Mouse (Mus musculus) midbrain, embryonic 14.5 days (tissue): Measurements from ENCODE around the gene Igf1r. TPM values are rescaled to one million over a fixed set of nuclear protein-coding genes. Genes with fewer than 3 reads are reported as not detected.

Source experiments
- ATAC-seq: fragments of 200-750 bp; cut with Nextera tagmentation; 2 replicates; pipeline ENCODE4 v1.8.0; 2017; ENCODE audit warnings: moderate number of reproducible peaks, moderate library complexity; ENCODE audit not compliant: low FRiP score, low TSS enrichment
- DNase-seq: peaks from one replicate; pipeline ENCODE4 v3.0.0-alpha.2; 2015
- H3K27ac ChIP-seq: fragments of 300-500 bp; sonication (generic); replicated peaks from 2 replicates; pipeline ENCODE4 v1.5.1; 2014; ENCODE audit warnings: mild to moderate bottlenecking, low read depth, low read length, moderate library complexity
- H3K27me3 ChIP-seq: fragments of 300-500 bp; sonication (generic); 2 replicates; pipeline ENCODE4 v1.6.1; 2014; ENCODE audit warnings: low read length, control low read depth, mixed read lengths; ENCODE audit not compliant: control insufficient read depth, insufficient read depth
- H3K36me3 ChIP-seq: fragments of 300-500 bp; sonication (generic); 2 replicates; pipeline ENCODE4 v1.6.1; 2014; ENCODE audit warnings: low read length, control low read depth; ENCODE audit not compliant: control insufficient read depth, insufficient read depth
- H3K4me1 ChIP-seq: fragments of 300-500 bp; sonication (generic); 2 replicates; pipeline ENCODE4 v1.6.1; 2014; ENCODE audit warnings: mild to moderate bottlenecking, antibody characterized with exemption, low read length, control low read depth; ENCODE audit not compliant: control insufficient read depth, insufficient read depth
- H3K4me2 ChIP-seq: fragments of 300-500 bp; sonication (generic); 2 replicates; pipeline ENCODE4 v1.6.1; 2014; ENCODE audit warnings: mild to moderate bottlenecking, low read length, moderate library complexity
- H3K4me3 ChIP-seq: fragments of 300-500 bp; sonication (generic); replicated peaks from 2 replicates; pipeline ENCODE4 v1.5.1; 2014; ENCODE audit warnings: low read depth, low read length
- H3K9ac ChIP-seq: fragments of 300-500 bp; sonication (generic); replicated peaks from 2 replicates; pipeline ENCODE4 v1.6.1; 2014; ENCODE audit warnings: mild to moderate bottlenecking, low read length, moderate library complexity
- H3K9me3 ChIP-seq: fragments of 300-500 bp; sonication (generic); 2 replicates; pipeline ENCODE4 v1.6.1; 2016; ENCODE audit warnings: low read length, control low read depth, mixed read lengths; ENCODE audit not compliant: control insufficient read depth
- WGBS: fragments of 180-500 bp; shearing (Covaris S2); extraction: QIAGEN DNeasy Blood & Tissue Kit; methylation state at CpG from one replicate; pipeline ENCODE4 v1.1.7; 2014; 5-methylcytosine and 5-hydroxymethylcytosine counted together
- polyA plus RNA-seq: library from polyadenylated mRNA; unstranded; fragments of >200 nt; fragmentation: Nextera tagmentation; extraction: Ambion mirVana; gene quantifications from 2 replicates; pipeline ENCODE4 v1.2.1, GENCODE M21; 2014

Gene Igf1r
- polyA plus RNA-seq, 1 experiment from 2014 or later = 25.8 TPM

DNA sequence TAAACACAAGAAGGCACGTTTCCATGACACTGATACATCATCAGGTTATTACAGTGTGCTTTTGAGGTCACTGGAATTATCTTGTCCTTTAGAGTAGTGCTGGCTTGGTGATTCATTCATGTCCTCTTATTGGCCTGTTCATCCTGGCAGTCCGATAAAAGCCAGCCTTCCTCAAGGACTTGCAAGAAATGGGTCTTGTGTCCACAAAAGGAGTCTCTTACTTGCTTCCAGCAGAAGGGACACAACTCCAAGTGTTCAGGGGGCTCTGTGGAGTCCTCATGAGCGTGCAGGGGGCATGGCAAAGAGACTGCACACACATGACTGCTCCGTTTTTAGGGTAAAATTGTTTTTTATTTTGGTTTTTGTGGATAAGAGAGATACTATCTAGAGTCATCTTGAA, 83.9 kb downstream of the Igf1r start:
- Histone ChIP-seq H3K36me3 (no peaks in the 10 kb centered on the region), H3K4me3 (no peak overlapping the region), H3K4me2 (no peak overlapping the region), H3K4me1 (no peaks in the 10 kb centered on the region), H3K27me3 (no peaks in the 10 kb centered on the region), H3K9ac (no peak overlapping the region), H3K27ac (no peak overlapping the region), H3K9me3 (no peaks in the 10 kb centered on the region)
- WGBS = 94% methylated on average over 4 of the region's 4 CpGs
- ATAC-seq = no peak
- DNase-seq = no peak

DNA sequence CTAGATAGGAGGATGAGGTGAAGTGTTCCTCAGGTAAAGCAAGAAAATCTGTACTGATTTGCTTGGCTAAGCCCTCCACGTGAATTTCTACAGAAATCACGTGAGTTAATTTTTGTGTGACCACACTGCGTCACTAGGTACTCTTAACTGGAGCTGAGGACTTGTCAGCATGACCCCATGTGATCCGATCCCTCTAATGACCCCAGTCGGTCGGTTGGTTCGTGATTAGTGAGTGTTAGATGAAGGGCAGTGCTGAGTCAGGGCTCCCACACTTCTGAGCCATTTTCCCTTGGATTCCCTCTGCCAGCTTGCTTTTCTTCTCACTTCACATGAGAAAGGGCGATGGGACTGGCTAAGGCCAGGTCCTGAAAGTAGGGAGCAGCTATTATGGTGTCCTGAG, 86.2 kb downstream of the Igf1r start:
- 78% methylated on average over 8 of the region's 8 CpGs for WGBS
- no peak overlapping the region for H3K27ac ChIP-seq
- no peak for ATAC-seq
- no peak overlapping the region for H3K4me2 ChIP-seq
- no peaks in the 10 kb centered on the region for H3K36me3 ChIP-seq
- no peak for DNase-seq
- no peak overlapping the region for H3K4me3 ChIP-seq
- H3K4me1 ChIP-seq = no peaks in the 10 kb centered on the region
- H3K9ac ChIP-seq = no peak overlapping the region
- H3K9me3 ChIP-seq = no peaks in the 10 kb centered on the region
- H3K27me3 ChIP-seq = no peaks in the 10 kb centered on the region

DNA sequence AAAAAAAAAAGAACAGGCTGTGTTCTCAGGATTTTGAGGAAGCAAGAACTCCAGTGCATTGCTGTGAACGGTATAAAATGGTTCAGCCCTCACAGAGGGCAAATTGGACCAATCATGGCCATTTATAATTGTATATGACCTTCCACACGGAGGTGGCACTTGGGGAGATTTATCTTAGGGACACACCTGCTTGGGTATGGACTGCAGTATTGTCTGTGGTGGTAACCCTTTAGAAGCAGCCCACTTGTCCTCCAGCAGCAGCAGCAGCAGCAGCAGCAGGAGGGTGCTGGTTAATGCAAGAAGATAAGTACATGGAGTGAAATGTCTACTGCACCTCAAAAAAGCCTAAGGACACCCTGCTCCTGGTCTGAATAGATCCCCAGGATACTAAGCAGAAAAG, 86.9 kb downstream of the Igf1r start:
- Histone ChIP-seq H3K4me3 (no peak overlapping the region), H3K9me3 (no peaks in the 10 kb centered on the region), H3K9ac (no peak overlapping the region), H3K4me2 (no peak overlapping the region), H3K36me3 (no peaks in the 10 kb centered on the region), H3K4me1 (no peaks in the 10 kb centered on the region), H3K27me3 (no peaks in the 10 kb centered on the region), H3K27ac (no peak overlapping the region)
- no peak for ATAC-seq
- WGBS = 80% methylated on average over 2 of the region's 2 CpGs
- no peak for DNase-seq

DNA sequence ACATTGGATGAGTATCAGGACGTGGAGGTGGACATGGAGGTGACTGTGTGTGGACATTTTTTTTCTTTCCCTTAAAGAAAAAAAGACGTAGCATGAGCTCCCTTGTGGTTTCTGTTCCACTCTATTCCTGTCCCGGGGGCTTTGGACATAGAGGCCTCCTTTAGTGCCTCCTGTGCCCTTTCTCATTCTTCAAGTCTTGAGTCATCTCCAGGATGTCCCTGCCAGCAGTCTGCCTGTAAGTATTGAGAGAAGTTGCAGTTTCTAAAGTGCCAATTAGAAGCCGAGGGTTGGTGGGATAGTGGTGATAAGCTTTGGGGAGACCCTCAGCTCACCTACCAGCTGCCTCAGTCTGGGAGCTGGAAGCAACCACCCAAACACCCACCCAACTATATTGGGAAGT, 92.0 kb downstream of the Igf1r start:
- H3K9ac ChIP-seq = no peak overlapping the region
- no peak overlapping the region for H3K4me3 ChIP-seq
- H3K36me3 ChIP-seq = no peaks in the 10 kb centered on the region
- no peak overlapping the region for H3K27ac ChIP-seq
- H3K4me2 ChIP-seq = no peak overlapping the region
- H3K27me3 ChIP-seq = no peaks in the 10 kb centered on the region
- ATAC-seq (no peak), DNase-seq (no peak)
- H3K4me1 ChIP-seq = peaks cover 8% of the 10 kb centered on the region; the same call in 1 of the 2 replicates
- WGBS = 87% methylated on average over 4 of the region's 4 CpGs
- H3K9me3 ChIP-seq = no peaks in the 10 kb centered on the region

DNA sequence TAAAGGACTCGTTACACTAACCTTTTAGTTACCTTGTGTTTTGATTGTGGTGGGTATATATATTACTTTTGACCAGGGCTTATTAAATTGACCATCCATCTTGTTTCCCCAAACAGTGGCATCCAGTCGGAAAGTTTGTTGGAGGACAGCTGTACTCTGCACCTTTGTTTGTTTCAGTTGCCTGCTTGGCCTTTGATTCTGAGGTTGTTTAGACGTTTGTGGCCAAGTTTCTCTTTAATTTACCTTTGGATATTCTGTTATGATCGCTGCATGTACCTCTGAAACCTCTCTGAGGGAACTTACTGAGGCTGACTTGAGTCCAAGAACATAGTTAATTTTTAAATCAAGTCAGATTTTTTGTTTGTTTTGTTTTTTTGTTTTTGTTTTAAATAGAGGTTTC, 94.5 kb downstream of the Igf1r start:
- H3K9me3 ChIP-seq = no peaks in the 10 kb centered on the region
- ATAC-seq = no peak
- no peak overlapping the region for H3K4me3 ChIP-seq
- no peak overlapping the region for H3K27ac ChIP-seq
- H3K4me2 ChIP-seq = no peak overlapping the region
- no peak for DNase-seq
- H3K4me1 ChIP-seq = peaks cover 9% of the 10 kb centered on the region; the same call in 1 of the 2 replicates
- H3K9ac ChIP-seq = no peak overlapping the region
- H3K36me3 ChIP-seq = no peaks in the 10 kb centered on the region
- no peaks in the 10 kb centered on the region for H3K27me3 ChIP-seq
- WGBS = 88% methylated on average over 4 of the region's 4 CpGs

DNA sequence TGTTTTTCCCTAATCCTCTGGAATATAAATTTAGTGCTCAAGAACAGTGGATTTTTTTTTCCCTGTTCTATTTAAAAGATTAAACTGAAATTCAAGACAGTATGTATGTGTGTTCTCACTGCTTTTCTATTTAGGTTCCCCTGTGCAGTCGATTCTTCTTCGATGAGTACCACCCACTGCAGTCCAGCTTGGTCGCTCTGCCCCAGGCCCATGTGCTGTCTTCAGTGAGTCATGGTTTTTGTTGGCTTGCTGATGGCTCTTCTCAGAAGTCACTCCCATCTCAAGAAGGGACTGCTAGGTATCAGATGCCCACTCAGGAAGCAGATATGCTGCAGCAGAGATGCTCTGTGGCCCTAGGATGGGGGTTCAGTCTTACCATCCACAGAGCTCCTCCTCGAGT, 95.9 kb downstream of the Igf1r start:
- 91% methylated on average over 4 of the region's 4 CpGs for WGBS
- ATAC-seq = no peak
- Histone ChIP-seq H3K27me3 (no peaks in the 10 kb centered on the region), H3K27ac (no peak overlapping the region), H3K4me2 (no peak overlapping the region), H3K9ac (no peak overlapping the region), H3K9me3 (no peaks in the 10 kb centered on the region), H3K4me1 (peaks cover 9% of the 10 kb centered on the region; the same call in 1 of the 2 replicates), H3K36me3 (no peaks in the 10 kb centered on the region), H3K4me3 (no peak overlapping the region)
- no peak for DNase-seq

DNA sequence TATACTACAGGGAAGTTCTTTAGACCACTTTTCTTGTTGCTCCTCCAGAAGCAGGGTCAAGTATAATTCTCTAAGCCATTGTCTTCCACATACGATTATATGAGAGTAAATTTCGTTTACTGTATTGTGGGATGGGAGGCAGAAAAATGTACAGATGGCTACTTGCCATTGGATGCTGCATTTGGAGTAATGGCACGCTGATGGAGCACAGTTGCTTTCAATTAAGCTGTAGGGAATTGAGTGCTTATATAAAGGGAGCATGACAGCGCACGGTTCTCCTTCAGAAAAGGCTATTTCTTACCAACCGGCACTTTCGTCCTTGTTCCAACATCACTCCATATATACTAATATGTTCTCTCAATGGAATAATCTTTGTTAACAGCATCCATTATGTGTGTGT, 96.4 kb downstream of the Igf1r start:
- WGBS = 88% methylated on average over 7 of the region's 7 CpGs
- no peak for ATAC-seq
- Histone ChIP-seq H3K27ac (no peak overlapping the region), H3K4me2 (no peak overlapping the region), H3K9me3 (no peaks in the 10 kb centered on the region), H3K4me1 (peaks cover 10% of the 10 kb centered on the region; the same call in 1 of the 2 replicates), H3K27me3 (no peaks in the 10 kb centered on the region), H3K4me3 (no peak overlapping the region), H3K9ac (no peak overlapping the region), H3K36me3 (no peaks in the 10 kb centered on the region)
- no peak for DNase-seq

DNA sequence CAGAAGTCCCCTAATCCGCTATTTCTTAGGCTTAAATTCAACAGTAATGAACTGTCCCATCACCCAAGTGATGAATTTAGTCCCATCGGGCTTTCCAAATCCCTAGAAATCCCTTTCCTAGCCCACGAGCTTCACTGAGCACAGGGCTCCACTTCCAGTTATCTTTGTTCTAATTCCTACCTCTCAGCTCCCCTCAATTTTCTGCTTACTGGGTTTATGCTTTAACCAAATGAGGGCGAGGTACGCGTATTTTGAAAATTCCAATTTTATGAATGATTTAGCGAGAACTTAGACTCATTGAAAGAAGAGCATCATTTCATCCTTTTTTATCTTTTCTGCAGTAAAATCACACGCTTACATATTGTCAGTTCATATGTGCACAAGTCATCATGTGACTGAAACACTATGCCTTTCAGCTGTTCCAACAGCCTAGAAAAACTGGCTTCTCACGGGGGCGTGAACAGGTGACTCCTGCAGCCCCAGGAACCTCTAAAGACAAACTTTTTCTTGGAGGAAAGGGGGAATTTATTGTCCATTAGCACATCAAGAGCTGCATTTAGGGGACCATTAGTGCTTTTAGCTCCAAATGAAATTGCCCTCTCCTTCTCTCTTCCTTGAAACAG, 100.5 kb downstream of the Igf1r start:
- no peak overlapping the region for H3K4me3 ChIP-seq
- no peak overlapping the region for H3K27ac ChIP-seq
- H3K9me3 ChIP-seq = no peaks in the 10 kb centered on the region
- no peaks in the 10 kb centered on the region for H3K27me3 ChIP-seq
- DNase-seq = no peak
- no peak overlapping the region for H3K9ac ChIP-seq
- no peak overlapping the region for H3K4me2 ChIP-seq
- no peak for ATAC-seq
- peaks cover 12% of the 10 kb centered on the region; the same call in 1 of the 2 replicates for H3K4me1 ChIP-seq
- 74% methylated on average over 10 of the region's 10 CpGs for WGBS
- H3K36me3 ChIP-seq = no peaks in the 10 kb centered on the region

DNA sequence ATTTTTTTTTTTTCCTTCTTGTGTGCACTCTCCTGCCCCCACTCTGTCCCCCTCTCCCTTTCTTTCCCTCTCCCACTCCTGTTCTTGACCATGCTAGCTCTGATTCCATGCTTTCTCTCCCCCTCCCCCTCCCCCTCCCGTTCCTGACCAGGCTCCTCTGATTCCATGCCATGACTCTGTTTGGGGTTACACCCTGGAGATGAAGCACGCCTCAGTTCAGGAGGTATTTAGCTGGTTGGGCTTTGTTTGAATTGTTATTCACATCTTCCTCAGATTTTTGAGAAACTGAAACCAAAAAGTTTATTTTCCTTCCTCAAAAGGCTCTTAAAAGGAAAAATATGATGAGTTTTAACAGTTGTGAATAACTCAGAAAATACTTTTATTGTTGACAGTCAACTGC, 101.9 kb downstream of the Igf1r start:
- WGBS = 53% methylated on average over 2 of the region's 2 CpGs
- H3K9ac ChIP-seq = no peak overlapping the region
- H3K36me3 ChIP-seq = no peaks in the 10 kb centered on the region
- DNase-seq = no peak
- H3K9me3 ChIP-seq = no peaks in the 10 kb centered on the region
- no peak overlapping the region for H3K4me2 ChIP-seq
- 0 out of 2 replicates have a peak overlapping the region, but pooled peaks have one; percentile 13 for H3K27ac ChIP-seq
- no peak for ATAC-seq
- H3K4me3 ChIP-seq = no peak overlapping the region
- no peaks in the 10 kb centered on the region for H3K27me3 ChIP-seq
- peaks cover 5% of the 10 kb centered on the region; the same call in 1 of the 2 replicates for H3K4me1 ChIP-seq
